Mouse (Mus musculus): ENCODE measurements around the gene Camsap3. TPM values are rescaled to one million over a fixed set of nuclear protein-coding genes. Genes with fewer than 3 reads are reported as not detected.

Camsap3 gene
- total and polyA plus RNA-seq, 3 experiments = 0.62 to 5.1 TPM; not detected in 1

- Histone ChIP-seq H3K9ac (ENCODE audit: control insufficient read depth, low read depth, low read length, poor library complexity, severe bottlenecking) (peak within 1 kb of the TSS; percentile 87), H3K27ac (ENCODE audit: control insufficient read depth, low read depth, low read length) (peak within 1 kb of the TSS; percentile 9; the same call in 1 of the 2 replicates), H3K4me1 (ENCODE audit: control insufficient read depth in 1 of 2, insufficient read depth in 2 of 2, low read length in 2 of 2) (peaks cover under 1 to 7% of the 10 kb centered on the region in 2 experiments; a peak in 3 of 4 replicates), H3K79me2 (ENCODE audit: control insufficient read depth, insufficient read depth, low read length, poor library complexity) (peaks cover 29% of the 10 kb centered on the region), H3K36me3 (ENCODE audit: control insufficient read depth in 1 of 2, insufficient read depth in 2 of 2, low read length in 2 of 2) (peaks cover 2 to 12% of the 10 kb centered on the region in 2 experiments), H3K4me3 (ENCODE audit: control insufficient read depth in 1 of 2, insufficient read depth in 1 of 2, low read depth in 2 of 2, low read length in 2 of 2) (peak within 1 kb of the TSS; percentile 89 to 99), H3K27me3 (ENCODE audit: control insufficient read depth in 1 of 2, insufficient read depth in 2 of 2, low read length in 2 of 2) (no peaks in the 10 kb centered on the region), H3K9me3 (replicated peaks; ENCODE audit: insufficient read depth, low read length) (no peaks in the 10 kb centered on the region)
- peak; percentile 100 for DNase-seq (ENCODE audit: low read depth, low spot score)
- TF ChIP-seq POLR2A (IDR thresholded peaks at IDR 0.05; ENCODE audit: control insufficient read depth in 1 of 2, insufficient read depth in 1 of 2, low read depth in 1 of 2, low read length in 2 of 2, poor library complexity in 1 of 2) (peak; percentile 13 to 69; a peak in 2 of 4 replicates), SIN3A (IDR thresholded peaks at IDR 0.05; ENCODE audit: low read length) (peak; percentile 100), MYB (IDR thresholded peaks at IDR 0.05; ENCODE audit: low read depth, low read length) (no peak), CHD1 (IDR thresholded peaks at IDR 0.05; ENCODE audit: low read depth, low read length) (no peak), GABPA (IDR thresholded peaks at IDR 0.05; ENCODE audit: low read depth, low read length) (peak; percentile 57; the same call in 1 of the 2 replicates), TBP (IDR thresholded peaks at IDR 0.05; ENCODE audit: low read depth, low read length) (peak; percentile 40), MXI1 (IDR thresholded peaks at IDR 0.05; ENCODE audit: low read depth, low read length) (peak; percentile 87), KAT2A (conservative IDR thresholded peaks at IDR 0.05; ENCODE audit: low read depth, low read length) (peak; percentile 94), RCOR1 (IDR thresholded peaks at IDR 0.05; ENCODE audit: low read depth, low read length) (no peak), MAX (IDR thresholded peaks at IDR 0.05; ENCODE audit: low read length) (no peak), ETS1 (IDR thresholded peaks at IDR 0.05; ENCODE audit: low read depth, low read length) (peak; percentile 17; the same call in 1 of the 2 replicates), TCF12 (IDR thresholded peaks at IDR 0.05; ENCODE audit: low read depth, low read length) (peak; percentile 50; the same call in 1 of the 2 replicates), USF1 (IDR thresholded peaks at IDR 0.05; ENCODE audit: low read depth, low read length) (no peak; the same call in 1 of the 2 replicates), CTCF (IDR thresholded peaks at IDR 0.05 in 2 of 3, conservative IDR thresholded peaks at IDR 0.05 in 1 of 3; ENCODE audit: control insufficient read depth in 1 of 3, insufficient read depth in 1 of 3, low read depth in 2 of 3, low read length in 3 of 3, poor library complexity in 1 of 3, severe bottlenecking in 1 of 3) (no peak), TAL1 (IDR thresholded peaks at IDR 0.05; ENCODE audit: low read length) (no peak), MAFK (IDR thresholded peaks at IDR 0.05; ENCODE audit: borderline replicate concordance, low read depth, low read length) (no peak), ZC3H11A (IDR thresholded peaks at IDR 0.05; ENCODE audit: low read depth, low read length) (no peak), ELF1 (IDR thresholded peaks at IDR 0.05; ENCODE audit: low read depth, low read length) (peak; percentile 99), MEF2A (IDR thresholded peaks at IDR 0.05; ENCODE audit: extremely low read depth, insufficient replicate concordance, low read depth, low read length, poor library complexity, severe bottlenecking) (no peak), SMC3 (IDR thresholded peaks at IDR 0.05; ENCODE audit: low read depth, low read length) (no peak), EP300 (IDR thresholded peaks at IDR 0.05; ENCODE audit: low read depth in 1 of 2, low read length in 2 of 2) (no peak), E2F4 (IDR thresholded peaks at IDR 0.05; ENCODE audit: borderline replicate concordance, low read depth, low read length) (no peak), NRF1 (IDR thresholded peaks at IDR 0.05; ENCODE audit: insufficient read depth, low read depth, low read length, poor library complexity, severe bottlenecking) (peak; percentile 49; the same call in 1 of the 2 replicates), POLR2AphosphoS2 (IDR thresholded peaks at IDR 0.05; ENCODE audit: low read length) (peak; percentile 39; the same call in 1 of the 2 replicates), MYC (IDR thresholded peaks at IDR 0.05; ENCODE audit: low read depth, low read length) (peak; percentile 62; the same call in 1 of the 2 replicates), BHLHE40 (IDR thresholded peaks at IDR 0.05; ENCODE audit: borderline replicate concordance, low read depth, low read length) (no peak), ZMIZ1 (IDR thresholded peaks at IDR 0.05; ENCODE audit: low read depth, low read length) (peak; percentile 39; the same call in 1 of the 2 replicates), ZKSCAN1 (IDR thresholded peaks at IDR 0.05; ENCODE audit: low read depth, low read length) (no peak), POLR2AphosphoS5 (IDR thresholded peaks at IDR 0.05; ENCODE audit: borderline replicate concordance, low read depth, low read length) (no peak), USF2 (IDR thresholded peaks at IDR 0.05; ENCODE audit: borderline replicate concordance in 1 of 2, insufficient read depth in 1 of 2, low read depth in 1 of 2, low read length in 2 of 2) (no peak), RAD21 (IDR thresholded peaks at IDR 0.05; ENCODE audit: low read depth, low read length) (no peak), UBTF (IDR thresholded peaks at IDR 0.05; ENCODE audit: borderline replicate concordance, insufficient read depth, low read depth, low read length) (no peak), HCFC1 (IDR thresholded peaks at IDR 0.05; ENCODE audit: low read depth, low read length) (peak; percentile 99), CHD2 (IDR thresholded peaks at IDR 0.05; ENCODE audit: low read length) (peak; percentile 92), JUND (IDR thresholded peaks at IDR 0.05; ENCODE audit: low read depth, low read length) (peak; percentile 83; the same call in 1 of the 2 replicates)
Measured at GRCm38 (mm10) chr8:3621199-3621970, 34.3 kb downstream of the Camsap3 start, which contains the start of the genes Xab2 and Pet100. Gene Xab2, minus strand, starts transcription at chr8:3621316. Gene Pet100, plus strand, starts transcription at chr8:3621548.
